Mouse (Mus musculus) C2C12 (cell line): ENCODE results near the gene Cep70. TPM values are rescaled to one million over a fixed set of nuclear protein-coding genes. Genes with fewer than 3 reads are reported as not detected.
A peak's percentile ranks its signal among the peaks of the same experiment; 100 is the strongest.

ENCODE experiments used
- H3K27me3 ChIP-seq: one replicate; pipeline ENCODE4 v1.6.1; 2011; ENCODE audit not compliant: control insufficient read depth, insufficient read depth, insufficient read length
- H3K36me3 ChIP-seq: one replicate; pipeline ENCODE4 v1.6.1; 2011; ENCODE audit not compliant: control insufficient read depth, insufficient read depth
- H3K4me3 ChIP-seq: one replicate; pipeline ENCODE4 v1.5.1; 2011; ENCODE audit warnings: mild to moderate bottlenecking, control low read depth; ENCODE audit not compliant: poor library complexity, insufficient read depth, severe bottlenecking
- H3K79me2 ChIP-seq: one replicate; pipeline ENCODE4 v1.6.1; 2011; ENCODE audit not compliant: control insufficient read depth, insufficient read depth
- H3K79me3 ChIP-seq: one replicate; pipeline ENCODE4 v1.6.1; 2011; ENCODE audit warnings: low read depth, control low read depth
- H3ac ChIP-seq: one replicate; pipeline ENCODE3; 2011; ENCODE audit warnings: low read depth; ENCODE audit not compliant: control insufficient read depth, insufficient read length
- CEBPB ChIP-seq: IDR thresholded peaks from one replicate; pipeline ENCODE4 v1.6.1; 2011; ENCODE audit warnings: low read depth, mild to moderate bottlenecking, control low read depth, moderate library complexity
- CTCF ChIP-seq: IDR thresholded peaks from one replicate; pipeline ENCODE4 v1.5.1; 2011; ENCODE audit not compliant: control insufficient read depth, insufficient read depth, insufficient read length
- FOSL1 ChIP-seq: IDR thresholded peaks from one replicate; pipeline ENCODE4 v1.8.0; 2011; ENCODE audit warnings: mild to moderate bottlenecking, low read length; ENCODE audit not compliant: poor library complexity, insufficient read depth, severe bottlenecking
- MAX ChIP-seq: IDR thresholded peaks from one replicate; pipeline ENCODE4 v1.6.1; 2011; ENCODE audit warnings: mild to moderate bottlenecking, control low read depth
- MYOD1 ChIP-seq: IDR thresholded peaks from one replicate; pipeline ENCODE4 v1.6.1; 2011; ENCODE audit warnings: low read depth; ENCODE audit not compliant: control insufficient read depth, insufficient read length
- MYOG ChIP-seq: IDR thresholded peaks from one replicate; pipeline ENCODE4 v1.6.1; 2011; ENCODE audit not compliant: control insufficient read depth, insufficient read length; ENCODE audit errors: extremely low read depth
- USF1 ChIP-seq: IDR thresholded peaks from one replicate; pipeline ENCODE4 v1.6.1; 2011; ENCODE audit warnings: low read depth, mild to moderate bottlenecking, control low read depth, moderate library complexity
- long read RNA-seq, 2 experiments: library from polyadenylated mRNA; unstranded; transcript quantifications; one replicate each; pipeline ENCODE4 v2.0.0; 2019 to 2020
- polyA plus RNA-seq: library from polyadenylated mRNA; unstranded; fragments of >200 nt; fragmentation: generic; extraction: Trizol; gene quantifications from one replicate; pipeline ENCODE4 v1.2.1, GENCODE M21; 2012; ENCODE audit warnings: missing spikeins

Gene Cep70
- polyA plus RNA-seq = 2.1 TPM
- long read RNA-seq, experiment 1, partial matches to known transcripts = 1 of 7 reads
- long read RNA-seq, experiment 1, other reads (novel, unspliced or antisense) = 3 of 7 reads
- long read RNA-seq, experiment 2, transcript Cep70-201 (18 exons, 2,606 nt) = major isoform, 15 of 27 reads
- long read RNA-seq, experiment 2, partial matches to known transcripts = 2 of 27 reads
- long read RNA-seq, experiment 2, other reads (novel, unspliced or antisense) = 9 of 27 reads

DNA sequence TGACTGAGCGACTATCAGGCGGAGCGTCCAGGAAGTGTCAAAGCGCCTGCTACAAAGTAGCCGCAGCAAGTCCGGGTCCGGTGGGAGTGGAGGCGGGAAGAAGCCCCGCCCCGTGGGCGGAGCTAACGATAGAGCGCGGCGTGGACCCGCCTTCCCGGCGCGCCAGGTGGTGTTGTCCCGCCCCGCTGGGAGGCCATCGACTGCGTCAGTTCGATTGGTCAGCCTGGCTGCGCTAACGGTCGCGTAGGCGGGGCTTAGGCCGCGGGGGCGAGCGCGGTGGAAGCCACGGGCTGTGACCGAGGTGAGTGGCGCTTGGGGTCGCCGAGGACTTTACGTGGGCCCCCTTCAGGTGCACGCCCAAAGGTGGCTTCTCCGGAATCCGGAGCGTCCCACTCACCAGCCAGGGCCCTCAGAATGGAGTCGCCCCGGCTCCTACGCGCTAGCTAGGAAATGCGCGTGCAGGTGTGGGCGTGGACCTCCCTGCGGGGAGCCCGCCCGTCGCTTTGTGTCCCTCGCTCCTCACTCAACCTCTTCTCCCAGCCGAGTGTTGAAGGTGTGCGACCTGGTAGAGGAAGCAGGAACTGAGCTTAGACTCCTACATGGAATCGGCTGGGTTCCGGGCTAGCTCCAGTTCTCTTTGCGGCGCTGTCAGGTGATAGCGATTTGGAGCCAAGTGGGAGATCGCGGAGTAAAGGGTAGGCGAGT is at the start of gene Cep70:
Gene Cep70, plus strand, starts transcription at position 178 of the 705 bp plus-strand sequence.
- Histone ChIP-seq H3K27me3 (no peaks in the 10 kb centered on the region), H3K36me3 (no peaks in the 10 kb centered on the region), H3K79me3 (no peaks in the 10 kb centered on the region), H3K4me3 (peak within 1 kb of the TSS; percentile 84), H3ac (peak within 1 kb of the TSS; percentile 75), H3K79me2 (peaks cover 9% of the 10 kb centered on the region)
- peak; percentile 23 for TF ChIP-seq MAX
- peak; percentile 47 for TF ChIP-seq MYOD1
- TF ChIP-seq FOSL1 = no peak

DNA sequence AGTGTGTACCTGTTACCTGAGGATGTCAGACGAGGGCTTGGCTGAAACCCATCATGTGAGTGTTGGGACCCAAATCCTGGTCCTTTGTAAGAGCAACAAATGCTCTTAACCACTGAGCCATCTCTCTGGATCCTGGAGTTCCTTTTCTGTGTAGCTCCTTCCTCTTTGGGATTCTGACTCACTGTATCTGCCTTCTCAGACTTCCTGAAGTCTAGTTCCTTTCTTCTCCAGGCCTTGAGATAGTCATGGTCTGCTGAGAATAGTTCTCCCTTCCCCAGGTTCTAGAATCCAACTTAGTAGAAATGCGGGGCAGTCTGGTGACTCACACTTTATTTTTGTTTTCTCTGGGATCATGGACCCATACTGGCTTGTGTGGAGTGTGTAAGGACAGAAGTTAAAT is 30.5 kb upstream of the Cep70 start:
- no peak overlapping the region for H3K4me3 ChIP-seq
- H3ac ChIP-seq = no peak overlapping the region
- TF ChIP-seq FOSL1 = no peak
- TF ChIP-seq MYOD1 = no peak
- no peak for TF ChIP-seq USF1
- no peak for TF ChIP-seq CEBPB
- no peak for TF ChIP-seq CTCF
- TF ChIP-seq MYOG = no peak
- TF ChIP-seq MAX = no peak
- no peaks in the 10 kb centered on the region for H3K79me2 ChIP-seq
- no peaks in the 10 kb centered on the region for H3K79me3 ChIP-seq
- no peaks in the 10 kb centered on the region for H3K36me3 ChIP-seq
- H3K27me3 ChIP-seq = no peaks in the 10 kb centered on the region

DNA sequence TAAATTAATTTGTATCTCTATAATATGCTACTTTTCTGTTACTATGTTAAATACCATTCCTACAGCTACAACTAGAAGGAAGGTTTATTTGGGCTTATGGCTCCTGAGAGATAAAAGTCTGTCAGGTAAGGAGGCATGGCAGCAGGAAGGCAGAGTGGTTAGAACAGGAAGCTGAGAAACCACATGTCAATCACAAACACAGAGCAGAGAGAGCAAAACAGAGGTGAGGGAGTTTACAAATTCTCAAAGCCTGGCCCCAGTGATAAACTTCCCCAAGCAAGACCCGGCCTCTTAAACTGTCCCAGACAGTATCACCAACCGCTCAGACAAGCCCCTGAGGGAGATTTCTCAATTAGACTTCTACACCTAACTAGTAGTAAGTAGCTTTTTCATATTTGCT is 27.0 kb upstream of the Cep70 start:
- H3K36me3 ChIP-seq = no peaks in the 10 kb centered on the region
- H3K79me2 ChIP-seq = no peaks in the 10 kb centered on the region
- H3K79me3 ChIP-seq = no peaks in the 10 kb centered on the region
- no peak overlapping the region for H3ac ChIP-seq
- TF ChIP-seq MYOD1 (no peak), CTCF (no peak), MYOG (no peak), FOSL1 (no peak), MAX (no peak), CEBPB (no peak), USF1 (no peak)
- H3K27me3 ChIP-seq = no peaks in the 10 kb centered on the region
- H3K4me3 ChIP-seq = no peak overlapping the region

DNA sequence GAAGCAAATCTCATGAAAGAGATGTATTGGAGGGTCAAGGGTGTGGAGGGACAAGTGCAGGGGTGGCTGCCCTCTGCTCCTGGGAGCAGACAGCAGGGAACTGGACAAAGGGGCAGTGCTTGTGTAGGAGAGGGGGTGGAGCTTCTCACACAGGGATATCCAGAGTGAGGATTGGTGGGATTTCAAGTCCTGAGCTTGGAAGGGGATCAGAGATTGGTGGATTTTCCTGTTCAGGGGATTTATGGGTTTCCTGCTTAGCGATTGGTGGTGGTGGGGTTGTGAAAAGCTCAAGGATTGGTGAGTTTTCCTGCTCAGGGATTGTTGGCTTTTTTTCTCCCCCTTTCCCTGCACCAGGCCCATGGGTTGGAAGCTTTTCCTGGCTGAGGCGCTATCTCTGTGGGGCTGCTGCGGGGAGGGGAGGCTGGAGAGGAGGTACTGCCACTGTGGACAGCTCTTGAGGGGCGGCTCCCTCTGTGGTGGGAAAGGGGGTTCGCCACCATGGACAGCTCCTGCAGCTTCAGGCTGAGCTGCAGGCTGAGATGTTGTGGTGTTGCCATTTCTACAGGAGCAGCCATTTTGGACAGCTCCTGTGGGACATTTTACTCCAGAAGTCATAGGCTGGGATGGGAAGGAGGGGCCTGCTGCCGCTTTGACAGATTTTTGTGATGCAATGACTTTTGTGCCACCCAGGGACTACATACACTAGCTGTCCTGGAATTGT is 25.0 kb upstream of the Cep70 start:
- TF ChIP-seq MYOD1 = no peak
- no peak for TF ChIP-seq MYOG
- TF ChIP-seq MAX = peak; percentile 88
- no peak for TF ChIP-seq CTCF
- TF ChIP-seq FOSL1 = no peak
- Histone ChIP-seq H3K79me3 (no peaks in the 10 kb centered on the region), H3ac (no peak overlapping the region), H3K4me3 (no peak overlapping the region), H3K79me2 (no peaks in the 10 kb centered on the region), H3K36me3 (no peaks in the 10 kb centered on the region), H3K27me3 (no peaks in the 10 kb centered on the region)

DNA sequence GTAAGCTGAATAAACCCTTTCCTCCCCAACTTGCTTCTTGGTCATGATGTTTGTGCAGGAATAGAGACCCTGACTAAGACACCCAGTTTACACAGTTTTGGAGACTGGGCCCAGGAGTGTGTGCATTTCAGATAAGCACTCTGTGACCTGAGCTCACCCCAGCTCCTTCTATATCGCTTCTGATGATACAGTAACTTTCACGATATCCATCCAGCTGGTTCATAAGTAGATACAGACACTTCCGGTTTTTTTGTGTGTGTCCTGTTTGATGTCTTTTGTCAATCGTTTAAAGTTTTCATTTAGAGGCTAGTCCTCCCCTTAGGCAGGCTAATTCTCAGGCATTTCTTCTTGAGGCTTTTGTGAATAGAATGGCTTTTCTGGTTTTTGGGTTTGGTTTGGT is 21.5 kb upstream of the Cep70 start:
- TF ChIP-seq FOSL1 (no peak), CEBPB (no peak), MAX (no peak), MYOG (no peak), USF1 (no peak), CTCF (no peak), MYOD1 (no peak)
- Histone ChIP-seq H3K4me3 (no peak overlapping the region), H3K36me3 (no peaks in the 10 kb centered on the region)

More for the DNA sequence above, 21.5 kb upstream of the Cep70 start:
- no peaks in the 10 kb centered on the region for H3K79me2 ChIP-seq
- H3K79me3 ChIP-seq = no peaks in the 10 kb centered on the region
- H3ac ChIP-seq = no peak overlapping the region
- no peaks in the 10 kb centered on the region for H3K27me3 ChIP-seq
